Mouse (Mus musculus): ENCODE results near the gene Lama2.

Lama2 gene

GRCm38 (mm10) chr10:27619658-27620057 is at the start of gene Lama2:
TSS of gene Lama2 (minus strand) at chr10:27619758.
- DNase-seq (ENCODE audit: low read depth), result no peak

- DNase-seq (ENCODE audit: low read depth), result no peak
Measured at GRCm38 (mm10) chr10:27664391-27664790, 44.8 kb upstream of the Lama2 start.

DNA sequence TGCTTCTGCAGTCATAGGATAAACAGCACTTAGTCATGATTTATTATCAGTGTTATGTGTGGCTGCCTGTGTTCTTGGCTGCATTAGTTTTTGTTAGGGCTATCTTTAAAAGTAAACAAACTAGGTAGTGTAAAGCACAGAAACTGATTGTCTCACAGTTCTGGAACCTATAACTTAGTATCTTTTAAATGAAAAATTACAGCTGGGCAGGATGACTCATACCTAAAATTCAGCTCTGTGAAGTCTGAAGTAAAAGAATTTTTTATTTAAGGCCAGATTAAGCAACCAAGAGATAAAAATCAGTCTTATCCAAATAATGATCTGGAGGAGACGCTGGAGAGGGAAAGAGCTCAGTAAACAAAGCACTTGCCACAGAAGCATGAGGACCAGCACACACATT is 43.8 kb upstream of the Lama2 start:
- no peak for DNase-seq (ENCODE audit: low read depth)

- no peak for DNase-seq (ENCODE audit: low read depth)
Measured at GRCm38 (mm10) chr10:27654164-27654563, 34.6 kb upstream of the Lama2 start.

GRCm38 (mm10) chr10:27652694-27653335 is 33.3 kb upstream of the Lama2 start:
- DNase-seq (ENCODE audit: low read depth), result no peak

DNA sequence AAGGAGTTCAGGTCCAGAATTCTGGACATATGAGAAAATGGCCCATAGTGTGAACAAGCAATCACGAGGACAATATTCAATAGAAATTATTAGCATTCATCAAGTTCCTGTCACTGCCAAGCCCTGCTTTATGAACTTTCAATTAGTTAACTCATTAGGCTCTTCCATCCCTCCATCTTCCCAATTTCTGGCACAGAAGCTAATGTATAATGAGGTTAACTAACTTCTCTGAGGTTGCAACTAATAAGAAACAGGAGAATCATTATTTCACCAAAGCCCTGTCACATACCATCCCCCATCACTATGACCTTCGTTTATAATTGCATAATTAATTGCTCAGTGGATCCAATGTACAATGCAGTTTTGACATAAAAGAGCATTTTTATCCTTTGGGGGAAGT is 16.2 kb upstream of the Lama2 start:
- no peak for DNase-seq (ENCODE audit: low read depth)

DNA sequence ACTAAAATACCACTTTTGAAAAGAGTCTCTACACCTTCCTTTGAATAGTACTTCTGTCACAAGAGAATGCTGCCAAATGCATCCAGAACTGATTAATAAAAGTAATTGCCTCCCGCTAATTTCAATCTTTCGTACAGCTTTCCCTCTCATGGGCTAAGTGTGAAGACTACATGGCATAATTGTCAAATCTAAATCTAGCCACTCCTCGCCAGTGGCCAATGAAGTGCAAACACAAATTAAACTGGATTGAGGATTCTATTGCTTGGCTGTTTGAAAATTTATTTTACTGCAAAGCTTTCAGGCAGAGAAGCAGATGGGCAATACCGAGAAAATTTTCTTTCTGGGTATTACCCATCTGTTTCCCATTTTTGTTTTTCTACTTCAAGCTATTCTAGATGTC is 11.4 kb upstream of the Lama2 start:
- no peak for DNase-seq (ENCODE audit: low read depth)

GRCm38 (mm10) chr10:27621697-27622449 is 2.3 kb upstream of the Lama2 start:
- no peak for DNase-seq (ENCODE audit: low read depth)

DNA sequence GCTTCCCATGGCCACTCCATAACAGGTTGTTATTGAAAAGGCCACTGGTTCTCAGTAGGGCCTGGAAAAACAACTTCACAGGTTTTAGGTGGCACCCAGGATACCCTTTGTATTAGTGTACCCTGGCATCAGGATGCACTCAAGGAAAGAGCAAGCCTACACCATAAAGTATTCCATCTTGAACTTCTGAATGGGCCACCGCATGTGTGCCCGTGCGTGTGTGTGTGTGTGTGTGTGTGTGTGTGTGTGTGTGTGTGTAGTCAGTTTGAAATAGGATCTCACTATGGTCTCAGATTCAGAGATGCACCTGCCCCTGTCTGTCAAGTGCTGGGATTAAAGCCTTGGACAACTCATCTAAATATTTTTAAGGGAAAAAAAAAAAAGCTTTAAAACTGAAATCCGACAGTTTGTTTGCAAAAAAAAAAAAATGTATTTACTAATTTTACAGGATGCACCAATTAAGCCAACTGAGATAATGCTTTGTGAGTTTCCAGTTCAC is 2.0 kb downstream of the Lama2 start:
- no peak for DNase-seq (ENCODE audit: low read depth)

DNA sequence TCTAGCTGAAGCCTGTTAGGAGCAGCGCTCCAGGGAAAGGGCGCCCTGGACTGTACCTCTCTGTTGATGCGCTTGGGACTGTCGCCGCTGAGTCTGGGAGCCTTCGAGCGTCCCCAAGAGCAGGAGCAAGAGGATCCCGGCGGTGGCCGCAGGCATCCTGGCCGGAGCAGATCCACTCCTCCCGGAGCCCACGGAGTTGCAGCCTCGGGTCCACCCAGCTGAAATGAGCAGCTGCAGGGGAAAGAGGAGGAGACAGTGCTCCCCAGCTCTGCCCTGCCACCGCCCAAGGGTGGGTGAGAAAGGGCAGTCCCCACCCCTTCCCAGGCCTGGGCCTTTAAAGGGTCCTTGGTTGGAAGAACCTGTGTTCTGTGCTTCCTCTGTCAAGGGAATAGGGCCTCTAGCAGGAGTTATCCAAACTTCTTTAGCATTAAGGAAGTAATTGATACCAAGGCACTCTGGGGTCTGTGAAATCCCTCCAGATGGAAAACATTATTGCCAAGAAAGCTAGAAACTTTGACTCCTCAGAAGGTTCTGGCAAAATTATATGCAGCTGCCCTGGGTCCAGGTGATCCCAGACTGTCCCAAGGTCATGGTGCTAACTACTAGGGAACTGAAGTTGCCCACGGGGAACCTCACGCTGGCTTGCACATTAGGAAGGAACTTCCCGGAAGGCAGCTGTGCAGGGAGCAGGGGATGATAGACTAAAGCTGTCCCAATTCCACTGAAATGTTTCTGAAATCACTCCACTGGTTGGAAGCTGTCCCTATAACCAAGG is 2.7 kb downstream of the Lama2 start:
- DNase-seq (ENCODE audit: low read depth), result no peak

- DNase-seq (ENCODE audit: low read depth), result no peak
Measured at GRCm38 (mm10) chr10:27595675-27596074, 23.9 kb downstream of the Lama2 start.

DNA sequence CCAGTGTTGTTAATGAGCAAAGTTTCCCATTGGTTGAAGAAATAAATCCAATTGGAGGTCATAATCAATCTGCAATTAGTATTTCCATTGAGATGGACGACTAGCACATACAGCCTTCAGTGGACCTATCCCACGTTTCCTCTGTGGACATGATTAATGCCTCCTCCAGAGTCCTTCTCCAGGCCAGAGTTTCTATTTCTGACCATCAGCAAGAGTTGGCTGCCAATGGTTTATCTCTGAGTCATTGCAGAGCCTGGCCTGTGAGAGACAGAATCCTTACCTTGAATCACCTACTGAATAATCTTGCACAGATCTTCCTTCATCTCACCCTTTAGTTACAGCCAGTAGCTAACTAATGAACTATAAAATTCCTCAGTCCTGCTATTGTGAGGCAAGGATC is 86.3 kb downstream of the Lama2 start:
- no peak for DNase-seq (ENCODE audit: low read depth)

DNA sequence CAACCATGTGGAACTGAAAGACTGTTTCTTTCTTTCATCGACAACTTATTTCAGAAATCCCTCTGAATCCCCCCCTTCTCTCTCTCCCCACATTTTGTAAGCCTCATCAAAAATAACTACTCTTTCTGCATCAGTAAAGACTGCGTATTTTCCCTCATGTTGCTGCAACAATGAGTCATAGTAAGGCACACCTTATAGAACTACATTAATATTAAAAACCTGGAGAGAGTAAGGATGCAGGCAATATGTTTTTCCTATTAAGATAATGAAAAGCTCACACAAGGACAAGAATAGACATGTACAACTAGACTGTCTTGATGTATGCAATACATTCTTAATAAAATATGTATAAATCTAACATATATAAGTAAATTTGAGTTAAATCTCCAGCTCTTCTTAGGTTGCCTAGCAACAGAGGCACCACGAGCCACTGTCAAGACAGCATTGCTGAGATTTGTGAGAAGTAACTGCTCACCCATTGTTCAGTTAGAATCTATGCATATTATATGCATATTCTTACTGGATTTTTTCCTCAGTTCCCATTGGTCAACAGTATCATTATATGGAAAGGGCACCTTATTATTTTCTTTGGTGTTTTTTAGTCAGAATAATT is 110.6 kb downstream of the Lama2 start:
- no peak for DNase-seq (ENCODE audit: low read depth)

DNA sequence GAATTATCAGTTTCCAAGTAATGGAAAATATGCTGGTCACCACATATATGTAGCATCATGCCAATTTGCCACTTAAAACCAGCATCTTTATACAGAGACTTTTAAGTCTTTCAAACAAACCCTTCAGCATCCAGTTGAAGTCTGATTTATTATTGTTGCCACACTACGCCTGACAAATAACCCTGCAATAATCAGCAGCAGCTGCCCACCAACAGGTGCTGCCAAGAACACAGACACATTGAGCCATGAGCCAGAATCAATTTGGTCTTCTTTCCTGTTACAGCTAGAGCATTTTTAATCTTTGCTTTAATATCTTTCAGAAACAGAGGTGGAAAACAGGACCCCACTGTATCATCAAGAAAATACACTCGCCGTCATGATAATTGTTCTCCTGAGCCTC is 118.7 kb downstream of the Lama2 start:
- no peak for DNase-seq (ENCODE audit: low read depth)

DNA sequence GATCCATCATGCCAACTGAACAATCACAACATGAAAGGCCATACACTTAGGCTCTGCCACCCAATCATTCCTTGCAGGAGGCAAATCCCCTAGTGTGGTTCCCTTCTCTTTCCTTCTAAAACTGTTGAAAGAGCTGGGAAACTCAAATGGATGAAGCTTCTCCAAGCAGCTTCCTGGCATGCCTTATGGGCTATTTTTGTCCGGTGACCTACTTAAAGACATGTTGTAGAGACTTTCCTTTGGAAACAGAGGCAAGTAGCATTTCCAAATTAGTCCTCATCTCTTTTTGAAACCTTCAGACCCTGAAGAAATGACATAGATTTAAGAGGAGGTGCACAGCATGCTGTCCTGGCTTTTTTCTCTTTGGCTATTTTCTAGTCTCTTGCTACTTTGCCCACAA is 131.1 kb downstream of the Lama2 start:
- no peak for DNase-seq (ENCODE audit: low read depth)

GRCm38 (mm10) chr10:27484041-27484440 is 135.5 kb downstream of the Lama2 start:
- no peak for DNase-seq (ENCODE audit: low read depth)

DNA sequence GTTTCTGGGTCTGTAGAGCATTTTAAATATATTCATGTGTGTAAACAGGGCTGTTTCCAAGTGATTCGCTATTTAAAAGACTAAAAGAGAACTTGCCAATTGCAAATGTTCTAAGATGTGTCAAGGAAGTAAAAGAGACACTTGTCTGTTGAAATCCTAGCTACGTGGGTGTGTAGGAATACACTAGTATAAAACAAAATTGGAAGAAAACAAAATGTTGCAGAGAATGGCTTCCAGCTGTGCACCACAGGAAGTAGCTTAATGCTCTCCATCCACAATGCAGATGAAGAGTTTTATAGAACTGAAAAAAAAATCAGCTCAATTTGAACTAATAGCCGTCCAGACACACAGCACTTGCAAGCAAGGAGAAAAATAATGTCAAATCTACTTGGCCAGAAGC is 144.0 kb downstream of the Lama2 start:
- no peak for DNase-seq (ENCODE audit: low read depth)

DNA sequence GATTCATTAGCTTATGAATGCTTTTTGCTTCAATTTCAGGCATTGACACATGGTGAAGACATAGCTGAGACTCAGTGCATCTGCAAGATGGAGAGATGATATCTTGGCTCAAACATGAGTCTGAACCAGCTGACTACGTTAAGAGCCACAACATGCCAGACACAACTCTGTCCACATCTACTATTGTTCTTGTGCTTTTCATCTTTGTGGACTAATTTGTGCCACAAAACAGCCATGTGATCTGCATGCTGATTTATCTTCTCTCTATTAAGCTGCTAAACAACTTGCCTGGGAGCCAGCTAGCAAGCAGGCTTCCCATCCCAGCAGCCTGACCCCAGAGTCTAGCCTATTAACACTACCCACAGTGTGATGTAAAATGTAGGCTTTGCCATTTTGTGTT is 151.3 kb downstream of the Lama2 start:
- no peak for DNase-seq (ENCODE audit: low read depth)

GRCm38 (mm10) chr10:27413583-27414465 is 205.7 kb downstream of the Lama2 start:
- DNase-seq (ENCODE audit: low read depth), result no peak

DNA sequence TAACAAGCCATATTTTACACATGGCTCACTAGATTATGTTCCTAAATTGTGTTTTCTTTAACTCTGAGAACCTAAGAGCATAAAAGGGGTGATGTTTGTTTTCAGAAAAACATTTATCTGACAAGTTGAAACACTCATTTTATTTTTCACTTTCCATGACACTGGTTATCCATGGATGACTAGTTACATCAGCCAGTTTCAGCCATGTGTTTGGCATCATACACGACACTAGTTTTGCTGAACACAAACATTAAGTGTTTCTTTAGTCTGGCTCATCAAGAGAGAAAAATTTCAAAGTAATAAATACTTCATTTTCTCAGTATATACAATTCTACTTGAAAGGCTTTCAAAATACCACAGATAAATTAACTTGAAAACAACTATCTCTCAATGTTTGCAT is 228.8 kb downstream of the Lama2 start:
- DNase-seq (ENCODE audit: low read depth), result no peak

GRCm38 (mm10) chr10:27387531-27387930 is 232.0 kb downstream of the Lama2 start:
- DNase-seq (ENCODE audit: low read depth), result no peak
